Mouse (Mus musculus) testis, adult 2 months (tissue): ENCODE results near the gene Prkd2.

ENCODE experiments used
- CTCF ChIP-seq: fragments of 200-500 bp; IDR thresholded peaks from 2 replicates; pipeline ENCODE4 v1.5.1; 2012; ENCODE audit warnings: low read depth, mild to moderate bottlenecking, inconsistent platforms, low read length, moderate library complexity; ENCODE audit not compliant: control insufficient read depth, insufficient read depth, insufficient replicate concordance
- POLR2A ChIP-seq: fragments of 200-500 bp; IDR thresholded peaks from 2 replicates; pipeline ENCODE4 v1.6.1; 2012; ENCODE audit warnings: low read depth, mild to moderate bottlenecking, inconsistent platforms, low read length, moderate library complexity; ENCODE audit not compliant: control insufficient read depth

GRCm38 (mm10) chr7:16915461-16916340, 73.0 kb downstream of the Prkd2 start:
- TF ChIP-seq POLR2A (no peak), CTCF (no peak)
